Mouse (Mus musculus) layer of hippocampus, adult 18-20 months (tissue): ENCODE measurements around the gene Prmt1. TPM values are rescaled to one million over a fixed set of nuclear protein-coding genes. Genes with fewer than 3 reads are reported as not detected.
A peak's percentile ranks its signal among the peaks of the same experiment; 100 is the strongest.

Source experiments
- DNase-seq, 2 experiments: peaks; one replicate each; pipeline ENCODE4 v3.0.0; 2022; ENCODE audit warnings: low spot score in 2 of 2
- total RNA-seq, 2 experiments: library from RNA; stranded (reverse); gene quantifications; 2 replicates each; pipeline ENCODE4 v1.2.3; 2021

The Prmt1 gene
- total RNA-seq, 2 experiments from 2014 or later = 172 to 183 TPM

DNA sequence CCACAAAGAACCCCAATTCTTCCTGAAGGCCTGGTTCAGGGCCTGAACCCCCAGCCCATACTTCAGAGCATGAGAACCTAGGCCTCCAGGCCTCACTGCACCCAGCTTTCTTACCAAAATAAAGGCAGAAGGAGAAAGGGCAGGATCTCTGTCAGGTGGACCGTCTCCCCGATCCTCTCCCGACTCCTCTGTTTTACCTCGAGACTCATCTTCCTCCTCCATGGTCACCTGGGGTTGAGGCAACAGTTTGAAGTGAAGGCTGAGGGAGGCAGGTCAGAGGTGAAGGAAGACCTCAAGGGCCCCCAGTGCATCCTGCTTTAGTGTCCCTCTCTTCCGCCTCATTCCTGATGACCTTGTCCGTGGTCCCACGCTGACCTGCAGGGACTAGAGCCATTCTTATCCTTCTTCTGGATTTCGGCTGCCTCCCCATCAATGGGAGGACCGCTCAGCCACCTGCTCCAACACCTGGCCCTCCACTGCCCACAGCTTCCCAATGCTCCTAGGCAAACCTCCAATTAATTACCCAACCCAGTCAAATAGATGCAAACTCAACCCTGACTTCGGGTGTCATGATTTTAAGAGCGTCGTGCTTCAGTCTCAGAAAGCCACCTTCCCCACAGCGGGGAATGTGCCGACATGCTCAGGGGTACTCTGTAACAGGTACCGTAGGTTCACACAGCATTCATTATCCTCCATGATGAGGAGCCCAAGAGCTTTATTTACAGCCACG is 27.2 kb upstream of the Prmt1 start:
- DNase-seq = no peak

DNA sequence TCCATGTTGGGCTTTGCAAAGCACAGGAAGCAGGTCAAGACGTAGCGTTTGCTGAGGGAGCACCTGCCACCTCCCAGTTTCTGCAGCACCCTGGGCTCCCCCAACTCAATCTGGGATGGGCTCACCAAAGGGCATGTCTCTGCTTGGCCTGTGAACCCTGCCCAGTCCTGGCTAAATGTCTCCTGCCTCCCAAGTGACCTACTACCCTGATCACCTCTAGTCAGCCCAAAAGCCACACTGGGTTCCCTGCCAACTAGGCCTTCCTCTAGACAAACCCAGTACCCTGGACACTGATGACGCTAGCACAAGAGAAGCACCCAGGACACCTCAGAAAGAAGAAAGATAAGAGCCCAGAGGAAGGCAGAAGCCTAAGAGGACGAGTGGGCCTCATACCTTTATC is 26.5 kb upstream of the Prmt1 start:
- DNase-seq = no peak

DNA sequence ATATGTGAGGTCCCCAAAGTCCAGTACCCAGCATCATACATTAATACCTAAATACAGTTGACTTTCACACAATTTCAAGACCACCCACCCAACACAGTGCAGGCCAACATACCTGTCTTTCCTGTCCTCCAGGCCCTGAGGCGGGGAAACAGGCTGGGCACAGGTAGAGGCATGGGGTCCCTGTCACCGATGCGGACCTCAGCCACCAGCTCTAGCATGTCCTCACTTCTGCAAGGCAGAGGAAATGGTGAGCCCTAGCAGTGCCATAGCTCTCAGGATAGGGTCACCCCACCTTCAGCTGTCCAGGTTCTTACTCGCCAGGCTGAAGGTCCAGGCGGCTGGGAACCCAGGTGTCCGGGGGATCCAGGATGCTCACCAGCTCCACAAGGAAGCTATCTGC is 25.6 kb upstream of the Prmt1 start:
- no peak for DNase-seq

DNA sequence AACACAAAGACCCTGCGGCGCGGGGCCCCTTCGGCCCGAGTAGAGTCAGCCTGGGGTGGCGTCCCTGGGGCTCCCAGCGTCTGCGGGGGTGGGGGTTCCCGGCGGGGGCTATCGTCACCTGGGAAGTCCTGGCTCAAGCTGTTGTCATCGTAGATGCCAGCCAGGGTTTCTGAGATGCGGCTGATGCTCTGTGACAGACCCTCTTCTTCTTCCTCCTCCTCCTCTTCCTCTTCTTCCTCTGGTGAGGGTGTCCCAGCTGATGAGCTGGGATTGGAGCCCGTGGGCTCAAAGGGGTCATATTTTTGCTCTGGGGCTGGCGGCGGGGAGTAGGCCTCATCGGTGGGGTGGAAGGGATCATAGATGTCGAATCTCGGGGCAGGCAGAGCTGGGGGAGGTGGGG is 22.0 kb upstream of the Prmt1 start:
- no peak for DNase-seq

DNA sequence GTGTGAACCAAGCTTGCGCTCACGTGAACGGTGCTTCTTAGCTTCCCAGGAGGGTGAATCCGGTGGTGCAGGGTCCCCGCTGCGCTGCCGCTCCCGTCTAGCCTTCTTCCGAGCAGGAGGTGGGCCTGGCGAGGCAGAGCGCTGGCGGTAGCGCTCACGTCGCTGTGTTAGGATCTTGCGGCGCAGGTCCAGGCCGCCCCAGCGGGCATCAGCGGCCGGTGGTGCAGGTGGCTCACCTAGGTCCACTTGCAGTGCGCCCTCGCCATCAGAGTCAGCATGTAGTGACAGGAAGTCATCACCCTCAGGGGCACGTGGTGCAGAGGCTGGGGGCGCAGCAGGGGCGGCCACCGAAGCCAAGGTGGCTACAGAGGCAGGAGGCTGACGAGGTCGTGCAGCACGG is 21.5 kb upstream of the Prmt1 start:
- DNase-seq = no peak

DNA sequence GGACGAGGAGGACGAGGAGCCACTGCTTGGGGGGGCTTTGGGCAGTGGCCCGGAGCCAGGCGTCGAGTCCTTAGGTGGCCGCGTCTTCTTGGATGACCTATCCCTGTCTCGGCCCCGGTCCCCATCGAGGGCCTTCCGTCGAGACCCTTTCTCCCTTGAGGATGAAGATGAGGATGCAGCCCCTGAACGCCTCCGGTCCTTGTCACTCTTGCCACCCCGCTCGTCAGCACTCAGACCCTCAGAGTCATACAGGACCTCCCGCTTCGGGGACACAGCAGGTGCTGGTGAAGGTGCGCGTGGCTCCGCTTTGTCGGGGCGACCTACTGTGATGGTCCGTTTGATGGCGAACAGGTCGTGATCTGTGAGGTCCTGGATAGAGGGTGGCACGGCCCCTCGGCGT is 20.8 kb upstream of the Prmt1 start:
- DNase-seq = no peak

DNA sequence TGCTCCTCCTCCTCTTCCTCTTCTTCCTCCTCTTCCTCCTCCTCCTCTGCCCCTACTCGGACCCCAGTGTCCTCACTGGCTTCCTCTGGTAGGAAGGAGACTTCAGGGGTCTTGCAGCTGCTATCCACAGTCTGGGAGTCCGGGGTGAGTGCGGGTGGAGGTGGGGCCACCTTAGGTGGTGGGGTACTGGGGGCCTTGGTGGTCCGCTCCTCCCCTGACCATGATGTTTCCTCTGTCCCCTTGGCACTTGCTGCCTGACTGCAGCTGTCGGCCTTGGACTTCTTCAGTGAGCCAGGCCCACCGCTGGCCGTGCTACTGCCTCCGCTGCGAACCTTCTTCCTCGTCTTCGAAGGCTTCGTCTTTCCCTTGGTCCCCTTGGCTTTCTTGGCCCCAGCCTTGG is 20.1 kb upstream of the Prmt1 start:
- no peak for DNase-seq

DNA sequence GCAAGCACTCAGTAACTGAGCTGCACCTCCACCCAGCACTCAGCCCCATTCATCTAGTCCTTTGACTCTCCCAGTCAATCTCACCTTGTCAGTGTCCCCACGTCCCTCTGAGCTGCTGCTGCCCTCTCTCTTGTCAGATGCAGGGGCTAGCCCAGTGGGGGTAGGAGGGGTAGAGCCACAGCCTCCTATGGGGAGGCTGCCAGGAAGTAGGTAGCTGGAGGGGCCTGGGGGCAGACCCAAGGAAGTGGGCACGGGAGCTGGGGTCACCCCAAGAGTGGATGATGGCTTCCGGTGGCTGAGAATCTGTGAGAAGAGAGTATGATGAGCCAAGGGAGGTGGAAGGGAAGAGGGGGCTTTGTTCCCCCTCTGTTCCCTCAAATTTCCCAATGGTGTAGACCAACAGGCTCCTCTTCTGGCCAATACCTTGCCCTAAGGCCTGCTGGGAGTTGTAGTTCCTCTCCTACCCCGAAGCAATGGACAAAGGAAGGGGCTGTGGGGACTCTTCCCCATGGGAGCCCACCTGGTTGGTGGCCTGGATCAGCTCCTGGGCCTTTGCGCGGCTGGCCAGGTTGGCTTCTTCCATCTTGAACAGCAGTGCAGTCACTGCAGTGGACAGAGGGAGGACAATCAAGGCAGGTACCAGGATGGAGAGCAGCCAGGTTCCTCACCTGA is 19.1 kb upstream of the Prmt1 start:
- DNase-seq = no peak

DNA sequence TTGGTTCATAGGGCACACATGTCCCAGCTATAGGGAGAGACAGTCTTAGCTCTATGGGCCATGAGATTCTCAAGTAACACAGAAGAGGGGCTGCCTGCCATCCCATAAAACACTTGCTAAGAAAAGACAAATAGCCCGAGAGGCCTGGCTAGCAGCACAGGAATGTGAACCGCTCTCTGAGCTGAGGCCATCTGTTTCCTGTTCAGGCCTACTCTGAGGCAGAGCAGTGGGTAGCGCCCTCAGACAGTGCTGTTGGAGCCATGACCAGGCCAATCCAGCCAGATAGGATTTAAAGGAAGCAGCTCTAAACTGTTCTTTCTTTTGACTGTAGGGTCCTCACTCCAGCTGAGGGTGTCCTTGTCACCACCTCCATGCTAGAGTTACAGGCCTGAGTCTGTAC is 18.2 kb upstream of the Prmt1 start:
- DNase-seq = no peak

DNA sequence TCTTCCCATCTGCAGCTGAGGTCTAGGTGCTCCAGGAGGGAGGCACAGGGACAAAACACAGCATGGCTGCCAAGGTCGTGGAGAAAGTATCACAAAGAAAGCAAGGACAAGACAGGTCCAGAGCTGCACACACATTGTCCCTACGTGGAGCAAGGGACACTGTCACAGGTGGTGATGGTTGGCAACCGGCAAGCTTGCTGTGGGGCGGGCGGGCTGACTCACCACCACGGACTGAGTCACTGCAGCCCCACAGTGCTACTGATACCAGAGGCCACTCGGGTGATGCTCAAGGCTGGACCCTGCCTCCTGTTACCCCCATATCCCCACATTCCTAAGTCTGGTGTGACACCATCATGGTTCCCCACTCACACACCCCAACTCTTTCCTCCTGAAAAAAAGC is 16.1 kb upstream of the Prmt1 start:
- DNase-seq = no peak

DNA sequence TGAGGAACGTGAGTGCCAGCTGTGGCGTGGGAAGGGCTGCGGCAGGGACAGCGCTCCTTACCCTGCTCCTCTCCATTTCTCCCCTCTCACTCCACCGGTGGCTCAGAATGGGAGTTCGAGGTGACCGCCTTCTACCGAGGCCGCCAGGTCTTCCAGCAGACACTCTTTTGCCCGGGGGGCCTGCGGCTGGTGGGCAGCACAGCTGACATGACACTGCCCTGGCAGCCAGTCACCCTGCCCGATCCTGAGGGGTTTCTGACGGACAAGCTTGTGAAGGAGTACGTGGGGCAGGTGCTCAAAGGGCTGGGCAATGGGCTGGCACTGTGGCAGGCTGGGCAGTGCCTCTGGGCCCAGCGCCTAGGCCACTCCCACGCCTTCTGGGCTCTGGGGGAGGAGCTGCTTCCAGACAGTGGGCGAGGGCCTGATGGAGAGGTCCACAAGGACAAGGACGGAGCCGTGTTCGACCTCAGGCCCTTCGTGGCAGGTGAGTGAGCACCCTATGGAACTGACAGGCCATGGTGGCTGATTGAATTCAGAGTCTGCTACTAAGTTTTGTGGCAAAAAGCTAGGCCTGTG is 14.3 kb upstream of the Prmt1 start:
- no peak for DNase-seq

DNA sequence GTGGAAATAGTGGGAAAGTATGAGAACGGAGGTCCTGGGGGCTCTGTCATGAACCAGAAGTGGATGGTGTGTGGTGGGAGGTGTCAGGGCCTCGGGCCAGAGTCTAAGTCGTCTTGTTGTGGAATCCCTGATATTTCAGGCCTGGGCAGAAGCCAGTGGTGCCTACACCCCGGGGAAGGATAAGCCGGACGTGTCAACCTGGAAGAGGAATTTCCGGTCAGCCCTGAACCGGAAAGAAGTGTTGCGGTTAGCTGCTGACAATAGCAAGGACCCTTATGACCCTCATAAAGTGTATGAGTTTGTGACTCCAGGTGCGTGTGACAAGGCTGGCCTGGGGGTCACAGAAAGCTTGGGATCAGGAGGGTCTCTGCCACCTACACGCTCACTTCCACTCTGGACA is 13.4 kb upstream of the Prmt1 start:
- DNase-seq = no peak

DNA sequence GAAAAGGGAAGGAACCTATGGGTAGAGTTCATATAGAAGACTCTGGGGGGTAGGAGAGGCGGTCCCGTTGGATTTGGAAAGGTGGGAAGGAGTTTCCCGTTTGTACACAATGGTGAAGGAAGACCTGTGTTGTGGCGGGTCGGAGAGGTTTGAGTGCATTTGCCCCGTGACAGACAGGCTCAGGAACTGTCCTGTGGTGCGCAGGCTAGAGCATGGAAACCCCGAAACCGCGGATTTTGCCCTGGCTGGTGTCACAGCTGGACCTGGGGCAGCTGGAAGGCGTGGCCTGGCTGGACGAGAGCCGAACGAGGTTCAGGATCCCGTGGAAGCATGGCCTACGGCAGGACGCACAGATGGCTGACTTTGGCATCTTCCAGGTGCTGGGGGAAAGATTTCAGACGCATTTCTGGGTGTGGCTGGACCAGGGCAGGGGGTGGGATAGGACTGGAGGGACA is 12.2 kb upstream of the Prmt1 start, which contains the start of gene Bcl2l12:
Gene Bcl2l12 (minus strand): TSS at position 212 of the 455 bp plus-strand sequence.
- no peak for DNase-seq

DNA sequence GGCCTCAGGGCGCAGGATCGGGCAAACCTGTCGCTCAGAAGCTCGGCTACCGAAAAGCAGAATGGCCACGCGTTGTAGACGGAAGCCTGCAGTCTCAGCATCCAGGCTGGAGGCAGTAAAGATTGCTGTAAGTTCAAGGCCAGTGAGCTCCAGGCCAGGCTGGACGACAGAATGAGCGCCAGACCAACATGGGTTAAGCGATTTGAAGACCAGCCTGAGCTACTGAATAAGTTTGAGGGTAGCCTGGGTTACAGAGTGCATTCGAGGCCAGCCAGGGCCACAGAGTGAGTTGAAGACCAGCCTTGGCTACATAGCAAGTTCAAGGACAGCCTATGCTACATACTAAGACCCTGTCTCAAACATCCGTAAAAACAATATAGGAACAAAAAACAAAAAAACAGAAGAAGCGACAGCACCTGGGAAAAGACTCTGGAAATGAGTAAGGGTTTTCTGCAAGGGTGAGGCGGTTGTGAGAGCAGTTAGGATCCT is 11.6 kb upstream of the Prmt1 start:
- no peak for DNase-seq

DNA sequence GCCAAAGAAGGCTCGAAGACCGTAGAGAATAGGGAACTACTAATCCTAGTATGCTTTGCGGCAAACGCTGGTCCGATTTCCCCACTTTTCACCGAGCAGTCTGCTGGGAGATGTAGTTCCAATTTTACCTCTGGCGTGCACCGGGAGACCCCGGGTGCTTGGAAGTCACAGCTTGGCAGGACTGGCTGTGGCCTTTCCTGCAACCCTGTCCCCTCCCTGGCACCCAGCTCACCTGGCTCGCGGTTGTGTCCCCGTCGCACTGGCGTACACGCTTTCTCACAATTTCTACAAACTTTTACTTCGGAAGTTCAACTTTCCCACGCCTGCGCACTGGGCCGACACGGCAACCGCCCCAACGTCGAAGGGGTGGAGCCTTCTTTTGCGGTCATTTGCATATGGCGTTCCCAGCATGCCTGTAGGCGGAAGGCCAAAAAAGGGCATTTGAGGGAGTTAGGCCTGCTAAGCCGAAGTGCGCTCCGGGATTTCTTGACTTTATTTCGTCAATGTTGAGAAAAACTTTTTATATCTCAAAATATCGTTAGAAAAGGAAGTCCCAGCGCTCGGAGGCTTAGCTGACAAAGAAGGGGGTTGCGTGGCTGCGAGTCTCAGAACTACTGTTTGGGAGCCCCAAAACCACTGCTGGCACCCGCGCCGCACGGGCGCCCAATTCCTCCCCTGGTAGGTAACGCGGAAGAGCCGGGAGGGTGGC is 11.0 kb upstream of the Prmt1 start, which contains the start of gene Irf3:
Gene Irf3 (plus strand): TSS at position 418 of the 709 bp plus-strand sequence.
- DNase-seq = peak; percentile 95 to 98

DNA sequence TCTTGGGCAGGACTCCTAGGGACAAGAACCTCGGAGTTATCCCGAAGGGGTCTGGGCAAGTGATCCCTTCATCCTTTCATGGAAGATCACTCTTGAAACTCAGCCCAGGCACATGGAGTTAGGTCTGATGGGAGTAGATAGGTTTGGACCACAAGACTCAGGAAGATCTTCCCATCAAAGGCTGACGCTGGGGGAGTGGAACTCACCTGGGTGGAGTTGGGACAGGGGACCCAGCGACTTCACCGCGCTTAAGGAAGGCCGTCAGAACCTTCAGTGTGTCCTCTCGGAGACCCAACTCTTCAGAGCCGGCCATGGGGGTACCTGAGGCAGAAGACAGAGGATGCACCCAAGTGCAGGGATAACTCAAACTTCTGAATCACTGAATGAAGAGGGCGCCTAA is 10.3 kb upstream of the Prmt1 start:
- no peak for DNase-seq

DNA sequence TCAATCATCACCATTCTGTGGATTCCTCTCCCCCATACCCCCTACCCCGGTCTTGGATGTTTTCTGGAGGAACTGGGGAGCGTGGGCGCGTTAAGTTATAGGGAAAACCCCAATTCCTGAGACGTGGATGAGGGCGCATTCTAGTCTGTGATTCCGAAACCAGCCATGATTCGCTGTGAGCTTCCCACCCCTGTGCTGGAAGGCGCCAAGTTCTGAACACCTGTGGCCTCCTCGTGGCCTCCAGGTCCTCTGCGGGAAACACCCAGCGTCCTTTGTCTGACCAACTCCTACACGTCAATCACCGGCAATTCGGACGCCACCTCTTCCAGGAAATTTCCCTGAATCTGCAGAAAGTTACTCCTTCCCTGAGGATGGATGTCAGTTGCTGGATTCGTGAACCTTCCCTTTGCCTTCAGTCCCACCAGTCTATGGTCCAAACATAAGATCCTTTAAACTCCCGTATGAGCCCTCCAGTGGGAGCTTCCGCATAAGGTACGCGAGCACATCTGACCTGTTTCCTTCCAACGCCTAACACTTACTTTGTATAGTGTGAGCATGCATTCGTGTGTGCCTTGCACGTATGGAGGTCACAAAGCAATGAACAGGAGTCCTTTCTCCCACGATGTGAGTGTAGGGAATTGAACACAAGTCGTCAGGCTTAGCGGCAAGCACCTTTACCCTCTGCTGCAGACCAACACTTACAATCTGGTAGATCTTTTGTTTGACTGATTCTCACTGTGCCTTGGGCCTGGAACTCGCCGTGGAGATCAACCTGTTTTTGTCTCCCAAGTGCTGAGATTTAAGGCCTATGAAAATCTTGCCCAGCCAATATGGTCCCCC is 731 bp upstream of the Prmt1 start:
- no peak for DNase-seq

DNA sequence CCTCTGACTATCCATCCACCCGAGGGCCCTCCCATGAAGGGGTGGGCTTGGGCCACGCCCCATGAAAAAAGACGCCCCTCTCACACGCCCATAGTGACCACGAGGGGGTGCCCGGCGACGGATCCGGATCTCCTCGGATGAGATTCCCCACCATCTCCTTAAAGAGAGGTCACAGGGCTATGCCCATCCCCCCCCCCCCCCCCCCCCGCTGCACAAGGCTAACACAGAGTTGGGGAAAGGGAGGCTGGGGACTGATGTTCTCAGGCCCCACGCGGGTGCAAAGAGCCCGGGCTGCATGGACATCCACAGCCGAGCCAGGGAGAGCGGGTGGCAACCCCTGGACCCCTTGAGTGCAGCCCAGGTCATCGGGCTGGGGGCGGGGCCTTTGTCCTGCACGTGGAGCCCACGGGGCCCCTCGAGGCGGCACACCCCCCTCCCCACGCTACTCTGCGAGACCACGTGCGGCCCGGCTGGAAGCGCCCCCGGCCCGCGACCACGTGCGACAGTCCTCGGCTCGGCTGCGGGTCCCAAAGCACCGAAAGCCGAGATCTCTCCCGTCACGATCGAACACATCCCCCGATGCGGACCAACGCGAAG is 675 bp downstream of the Prmt1 start:
- DNase-seq = peak in 1 of 2 experiments; percentile 54

DNA sequence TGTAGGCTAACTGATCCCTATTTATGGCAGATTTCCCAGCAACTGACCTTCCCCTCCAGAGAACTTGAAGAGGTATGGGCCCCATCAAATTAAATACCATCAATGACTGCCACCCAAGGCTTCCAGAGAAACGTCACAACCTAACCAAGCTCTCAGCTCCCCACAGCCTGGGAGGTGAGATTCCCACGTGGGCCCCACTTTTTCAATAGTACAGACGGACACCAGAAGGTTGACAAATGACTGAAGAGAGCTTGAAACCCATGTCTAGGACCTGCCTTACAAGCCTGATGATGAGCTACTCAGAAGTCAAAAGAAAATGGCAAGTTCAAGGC is 1.6 kb downstream of the Prmt1 start:
- DNase-seq = no peak
